Mouse (Mus musculus) thymus, postnatal 4 days (tissue): ENCODE results near the gene Gm17660.

Source experiments
- DNase-seq: peaks from one replicate; pipeline ENCODE4 v3.0.0; 2021

Gene Gm17660

GRCm38 (mm10) chr5:104077508-104077907 lies at the start of gene Gm17660:
TSS of gene Gm17660 (minus strand) at chr5:104077608.
- DNase-seq = no peak

DNA sequence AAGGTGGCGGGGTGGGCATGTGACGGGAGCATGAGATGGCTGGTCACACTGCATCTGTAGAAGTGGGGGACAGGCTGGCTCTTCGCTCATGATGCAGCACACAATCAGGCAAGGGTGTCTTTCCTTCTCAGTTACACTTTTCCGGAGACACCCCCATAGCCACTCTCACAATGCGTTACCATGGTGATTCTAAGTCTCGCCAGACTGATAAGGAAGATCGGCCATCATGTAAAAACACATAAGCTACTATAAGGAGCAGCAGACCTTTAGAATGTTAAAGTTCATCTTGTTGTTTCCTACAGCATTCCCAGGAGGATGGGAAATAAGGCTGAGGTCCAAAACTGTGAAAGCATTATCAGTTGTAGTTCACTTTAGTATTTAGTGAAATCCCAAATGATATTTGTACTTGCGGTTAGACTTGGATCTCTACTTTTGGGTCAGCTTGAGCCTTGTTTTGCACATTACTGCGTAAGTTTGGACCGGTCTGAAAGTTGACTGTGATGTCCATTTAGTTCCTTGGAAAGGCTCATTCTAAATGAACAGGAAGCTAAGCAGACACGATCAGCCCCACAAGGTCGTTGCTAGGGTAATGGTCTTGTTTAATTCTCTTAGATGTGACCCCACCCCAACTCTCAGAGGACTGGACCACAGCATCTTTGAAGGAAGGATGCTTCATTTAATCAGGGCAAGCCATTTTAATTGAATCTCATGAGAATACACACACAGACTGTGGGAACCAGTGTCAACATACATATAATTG lies 49.3 kb upstream of the Gm17660 start:
- no peak for DNase-seq

DNA sequence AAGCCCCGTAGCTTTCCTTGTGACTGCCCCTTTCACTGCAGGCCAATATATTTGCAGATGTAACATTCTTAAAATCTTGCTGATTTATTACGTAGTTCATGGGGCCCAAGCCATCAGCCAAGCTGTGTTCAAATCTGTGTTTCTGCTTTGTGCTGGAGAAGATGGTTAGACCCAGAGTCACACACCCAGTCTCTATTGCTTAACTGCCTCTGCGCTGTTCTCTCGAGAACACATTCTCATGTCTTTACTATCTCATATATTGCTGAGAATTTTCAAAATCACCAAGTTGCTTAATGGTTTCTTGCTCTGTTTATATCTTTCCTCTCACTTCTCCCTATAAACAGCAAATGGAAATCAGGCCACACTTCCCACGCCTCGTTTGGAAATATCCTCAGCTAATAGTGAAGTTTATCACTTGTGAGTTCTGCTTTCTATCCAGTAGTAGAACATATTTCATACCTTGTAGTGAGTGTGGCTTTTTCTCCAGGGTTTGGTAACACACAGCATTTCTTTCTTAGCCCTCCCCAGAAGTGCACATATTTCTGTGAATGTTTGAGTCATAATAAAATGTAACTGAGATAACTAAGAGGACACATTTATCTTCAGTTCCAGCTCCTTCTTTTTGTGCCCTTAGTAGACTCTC lies 46.7 kb upstream of the Gm17660 start:
- no peak for DNase-seq

DNA sequence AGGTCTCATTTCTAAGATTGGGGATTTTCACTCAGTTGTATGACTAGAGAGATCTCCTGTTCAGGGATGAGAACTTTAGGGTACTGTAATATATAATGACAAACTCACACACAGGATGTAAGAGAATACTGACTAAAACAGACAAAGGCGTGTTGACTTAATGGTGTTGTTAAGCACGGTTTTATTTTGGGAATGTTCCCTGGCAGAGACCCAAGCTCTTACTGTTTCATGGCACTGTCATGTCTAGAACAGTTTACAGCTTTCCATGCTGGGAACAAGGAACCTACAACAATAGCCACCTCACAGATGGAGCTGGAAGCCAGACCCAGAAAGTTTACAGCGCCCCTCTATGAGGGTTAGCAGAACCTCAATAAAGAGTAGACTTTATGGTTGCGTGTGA lies 38.5 kb upstream of the Gm17660 start:
- DNase-seq = no peak

- no peak for DNase-seq
Observed at GRCm38 (mm10) chr5:104115118-104115517, 37.7 kb upstream of the Gm17660 start.

DNA sequence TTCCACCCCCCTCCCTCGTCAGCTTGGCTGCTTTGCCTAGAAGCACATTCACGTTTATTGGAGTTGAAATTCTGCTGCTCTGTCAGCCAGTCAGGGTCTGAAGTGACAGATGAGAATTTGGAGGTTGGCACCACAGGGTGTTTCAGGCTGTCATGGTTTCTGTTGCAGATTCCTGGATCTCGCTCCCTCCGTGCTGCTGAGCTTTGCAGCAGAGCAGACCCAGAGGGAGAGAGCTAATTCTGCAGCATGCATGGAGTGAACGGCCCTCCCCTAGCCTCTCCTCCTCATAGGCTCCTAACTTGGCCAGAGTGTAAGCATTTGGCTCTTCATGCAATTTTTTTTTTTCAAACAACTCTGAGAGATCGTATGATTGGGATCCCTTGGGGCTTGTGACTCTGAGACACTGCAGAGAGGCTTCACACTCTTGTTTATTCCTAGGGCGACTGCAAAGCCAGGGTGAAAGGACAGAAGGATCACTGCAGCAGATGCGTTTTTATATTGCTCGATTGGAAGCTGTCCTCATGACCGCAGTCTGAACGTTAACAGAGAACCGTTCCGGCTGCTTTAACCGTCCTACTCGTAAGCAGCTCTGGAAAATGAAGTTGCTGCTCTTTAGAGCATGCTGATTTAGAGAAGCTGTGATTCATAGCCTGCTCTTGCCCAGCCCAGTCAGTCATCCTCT lies 36.2 kb upstream of the Gm17660 start, which contains the start of gene Sparcl1:
Gene Sparcl1 (minus strand): TSS at position 243 of the 682 bp plus-strand sequence.
- no peak for DNase-seq

- DNase-seq = no peak
Observed at GRCm38 (mm10) chr5:104112511-104112910, 35.1 kb upstream of the Gm17660 start.

DNA sequence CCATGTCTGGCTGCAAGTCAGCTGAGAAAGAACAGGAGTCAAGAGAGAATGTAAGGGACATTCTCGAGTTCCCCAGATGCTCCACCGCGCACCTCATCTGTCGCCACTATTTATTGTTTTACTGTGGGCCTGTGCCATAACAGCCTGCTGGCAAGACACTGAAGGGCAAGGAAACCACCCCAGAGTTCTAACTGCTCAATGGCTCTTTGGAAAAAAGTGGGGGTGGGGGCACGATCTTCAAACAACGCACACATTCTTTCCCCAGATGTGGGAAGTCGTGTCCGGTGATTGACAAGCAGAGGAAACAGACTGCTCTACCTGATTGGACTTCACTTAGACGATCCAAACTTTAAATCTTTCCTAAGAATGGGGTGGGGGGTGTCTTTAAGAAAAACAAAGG lies 34.6 kb upstream of the Gm17660 start:
- DNase-seq = no peak

GRCm38 (mm10) chr5:104110171-104110920 lies 32.9 kb upstream of the Gm17660 start:
- no peak for DNase-seq

- DNase-seq = no peak
Observed at GRCm38 (mm10) chr5:104109516-104109915, 32.1 kb upstream of the Gm17660 start.

GRCm38 (mm10) chr5:104108879-104109369 lies 31.5 kb upstream of the Gm17660 start:
- no peak for DNase-seq

- DNase-seq = no peak
Observed at GRCm38 (mm10) chr5:104108127-104108875, 30.9 kb upstream of the Gm17660 start.

DNA sequence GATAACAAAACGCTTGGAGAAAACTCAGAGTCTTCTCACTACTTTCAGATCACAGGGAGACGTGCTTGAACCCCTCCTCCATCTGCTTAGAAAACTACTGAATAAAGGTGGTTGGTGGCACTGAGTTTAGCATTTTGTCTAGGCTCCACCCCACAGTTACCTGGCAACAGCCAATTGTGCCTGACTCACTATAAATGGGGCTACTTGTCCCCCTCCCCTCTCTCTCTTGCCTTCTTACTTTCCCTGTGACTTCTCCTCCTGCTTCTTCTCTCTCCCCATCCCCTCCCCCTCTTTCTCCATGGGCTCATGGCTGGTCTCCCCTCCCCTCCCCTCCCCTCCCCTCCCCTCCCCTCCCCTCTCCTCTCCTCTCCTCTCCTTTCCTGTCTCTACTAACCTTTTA lies 26.7 kb upstream of the Gm17660 start:
- no peak for DNase-seq

DNA sequence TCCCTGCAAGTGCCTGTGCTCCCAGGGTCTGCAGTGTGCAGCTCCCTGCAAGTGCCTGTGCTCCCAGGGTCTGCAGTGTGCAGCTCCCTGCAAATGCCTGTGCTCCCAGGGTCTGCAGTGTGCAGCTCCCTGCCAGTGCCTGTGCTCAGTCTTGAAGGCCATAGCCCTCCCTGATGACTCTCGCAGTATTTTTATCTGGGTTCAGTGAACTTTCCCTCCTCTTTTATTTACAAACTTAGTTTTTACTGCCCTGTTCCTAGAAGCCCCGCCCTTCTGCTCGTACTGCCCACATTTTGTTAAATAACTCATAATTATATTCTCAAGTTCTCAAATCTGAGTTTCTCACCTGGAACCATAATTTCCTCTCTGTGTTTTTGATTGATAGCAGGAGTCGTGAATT lies 25.8 kb upstream of the Gm17660 start:
- DNase-seq = no peak

DNA sequence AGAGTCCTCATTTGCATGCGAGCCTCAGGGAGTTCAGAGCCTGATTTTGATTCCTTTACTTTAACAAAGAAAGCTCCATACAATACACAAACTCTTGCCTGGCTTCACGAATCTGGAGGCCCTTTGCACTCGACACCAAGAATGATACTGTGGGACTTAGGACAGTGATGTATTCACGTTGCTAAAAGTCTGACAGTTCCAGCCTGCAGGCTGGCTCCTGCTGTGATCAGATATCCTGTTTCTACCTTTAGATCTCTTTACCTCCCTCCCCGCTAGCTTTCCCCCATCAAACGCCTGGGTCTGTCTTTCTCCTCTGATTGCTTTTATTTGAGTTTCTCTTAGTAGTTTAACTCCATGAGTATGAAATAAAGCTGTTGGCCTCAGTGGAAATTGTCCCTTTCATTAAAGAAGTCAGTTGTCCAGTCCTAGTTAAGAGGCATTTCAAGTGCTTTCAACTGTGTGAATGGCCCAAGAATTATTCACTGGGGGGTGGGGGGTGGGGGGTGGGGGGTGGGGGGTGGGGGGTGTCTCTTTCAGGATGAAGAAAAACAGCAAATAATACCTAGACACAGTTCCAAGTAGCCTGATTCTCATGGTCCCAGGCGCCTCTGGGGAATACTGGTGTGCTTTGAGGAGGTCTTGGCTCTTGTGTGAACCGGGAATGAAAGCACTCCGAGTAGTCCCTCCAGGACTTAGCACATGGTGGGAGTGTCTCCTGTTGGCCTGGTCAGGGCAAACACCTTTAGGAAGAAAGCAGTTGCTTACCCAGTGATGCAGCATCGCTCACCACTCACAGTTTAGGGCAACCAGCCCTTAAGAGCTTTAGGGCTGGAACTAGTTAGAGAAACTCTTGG lies 24.5 kb upstream of the Gm17660 start:
- no peak for DNase-seq

- DNase-seq = no peak
Observed at GRCm38 (mm10) chr5:104096078-104096938, 18.9 kb upstream of the Gm17660 start.

GRCm38 (mm10) chr5:104095416-104096077 lies 18.1 kb upstream of the Gm17660 start:
- no peak for DNase-seq

DNA sequence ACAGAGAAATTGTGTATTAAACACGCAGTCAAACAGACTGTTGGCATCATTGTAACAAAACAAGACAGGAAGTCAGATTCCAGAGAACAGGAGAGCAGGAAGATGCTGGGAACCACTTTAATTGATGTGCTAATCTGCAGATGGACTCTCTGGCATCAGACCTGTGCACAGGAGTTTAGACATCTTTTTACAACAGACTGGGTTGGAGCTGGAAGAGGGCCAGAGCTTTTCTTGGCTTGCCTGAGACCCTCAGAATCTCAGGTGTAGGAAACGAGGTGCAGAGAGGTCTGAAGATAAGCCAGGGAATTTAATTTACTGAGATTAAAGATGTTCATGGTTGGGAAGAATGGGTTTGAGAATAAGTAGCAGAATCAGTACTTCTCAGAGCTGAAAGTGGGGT lies 12.3 kb upstream of the Gm17660 start:
- no peak for DNase-seq

DNA sequence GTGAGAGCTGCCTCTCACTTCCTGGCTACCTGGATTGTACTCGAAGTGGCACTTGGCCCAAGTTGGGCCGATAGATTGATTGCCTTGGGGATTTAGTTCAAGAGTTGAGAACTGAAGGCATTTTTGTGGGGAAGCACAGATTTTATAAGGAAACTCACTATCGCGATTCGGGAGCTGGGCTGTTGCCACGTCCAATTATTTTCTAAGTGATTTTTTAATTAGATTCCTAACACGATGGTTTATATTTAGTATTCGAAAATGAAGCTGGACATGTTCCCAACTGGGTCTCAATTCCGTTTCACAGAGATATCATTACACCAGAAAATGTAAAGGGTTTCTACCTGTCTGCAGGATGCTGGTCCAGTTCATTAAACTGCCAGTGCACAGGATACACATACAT lies 8.0 kb upstream of the Gm17660 start:
- no peak for DNase-seq

GRCm38 (mm10) chr5:104080736-104081135 lies 3.3 kb upstream of the Gm17660 start:
- no peak for DNase-seq
